Mouse (Mus musculus) liver, adult 2 months (tissue): ENCODE data around the gene Tcf19. TPM values are rescaled to one million over a fixed set of nuclear protein-coding genes. Genes with fewer than 3 reads are reported as not detected.
"Not testable (repeated sequence)": the region's sequence is repeated elsewhere in the genome, so short reads cannot be mapped to it uniquely, and the experiment has no call there.

Experiments used
- DNase-seq: peaks from one replicate; pipeline ENCODE4 v3.0.0-alpha.2; 2011; ENCODE audit warnings: low read depth, low spot score; ENCODE audit errors: extremely low read depth
- H3K27ac ChIP-seq: fragments of 200-500 bp; replicated peaks from 2 replicates; pipeline ENCODE4 v1.5.1; 2012; ENCODE audit warnings: low read depth, mild to moderate bottlenecking, control low read depth, inconsistent platforms, low read length; ENCODE audit not compliant: insufficient read depth
- H3K27me3 ChIP-seq: fragments of 200-500 bp; 2 replicates; pipeline ENCODE4 v1.6.1; 2012; ENCODE audit warnings: mild to moderate bottlenecking, moderate library complexity, low read length, inconsistent platforms; ENCODE audit not compliant: control insufficient read depth, insufficient read depth
- H3K36me3 ChIP-seq: fragments of 200-500 bp; 2 replicates; pipeline ENCODE4 v1.6.1; 2012; ENCODE audit warnings: low read length, inconsistent platforms; ENCODE audit not compliant: control insufficient read depth, insufficient read depth
- H3K4me1 ChIP-seq: fragments of 200-500 bp; 2 replicates; pipeline ENCODE4 v1.6.1; 2011; ENCODE audit warnings: low read length; ENCODE audit not compliant: control insufficient read depth, insufficient read depth
- H3K4me3 ChIP-seq: fragments of 200-500 bp; 2 replicates; pipeline ENCODE4 v1.5.1; 2011; ENCODE audit warnings: low read depth, mild to moderate bottlenecking, control low read depth, low read length, moderate library complexity; ENCODE audit not compliant: insufficient read depth
- H3K79me2 ChIP-seq: fragments of 200-500 bp; 2 replicates; pipeline ENCODE4 v1.6.1; 2012; ENCODE audit warnings: inconsistent platforms, mild to moderate bottlenecking, low read length, moderate library complexity; ENCODE audit not compliant: control insufficient read depth, insufficient read depth
- H3K9ac ChIP-seq: fragments of 200-500 bp; 2 replicates; pipeline ENCODE4 v1.6.1; 2012; ENCODE audit warnings: low read depth, mild to moderate bottlenecking, control low read depth, inconsistent platforms, low read length
- CTCF ChIP-seq: fragments of 200-500 bp; IDR thresholded peaks from 2 replicates; pipeline ENCODE4 v1.5.1; 2011; ENCODE audit warnings: low read depth, low read length, control low read depth
- WGBS: fragments of 180-500 bp; shearing (Covaris S2); methylation state at CpG from one replicate; pipeline ENCODE4 v1.1.7; 2018; 5-methylcytosine and 5-hydroxymethylcytosine counted together
- polyA plus RNA-seq: library from polyadenylated mRNA; depleted of rRNA; stranded (reverse); fragments of >200 nt; gene quantifications from 2 replicates; pipeline ENCODE4 v1.2.3, GENCODE M21; 2012; rRNA removed
- total RNA-seq: library from RNA; depleted of rRNA; stranded (reverse); fragments of >200 nt; gene quantifications from 2 replicates; pipeline ENCODE4 v1.2.3, GENCODE M21; 2014; rRNA removed

Gene Tcf19
- total and polyA plus RNA-seq, 2 experiments: 1.9 to 3.1 TPM

GRCm38 (mm10) chr17:35465651-35466050, 51.0 kb downstream of the Tcf19 start:
- H3K9ac ChIP-seq, DNase-seq, H3K36me3 ChIP-seq, H3K27ac ChIP-seq, H3K79me2 ChIP-seq, H3K27me3 ChIP-seq, H3K4me3 ChIP-seq, H3K4me1 ChIP-seq: not testable (repeated sequence)
- WGBS: 11% methylated on average over 8 of the region's 8 CpGs
- peak; percentile 70 for TF ChIP-seq CTCF

Other genes with a start within 250 kb of the Tcf19 start
- 9.1 and 11.1 TPM in 2 replicates for gene H2-Q1, start 196.4 kb downstream of the Tcf19 start, total RNA-seq
- 4.4 and 5.5 TPM in 2 replicates for gene H2-Q1, start 196.4 kb downstream of the Tcf19 start, polyA plus RNA-seq
- 0.81 and 1.2 TPM in 2 replicates for gene H2-Q2, start 174.6 kb downstream of the Tcf19 start, total RNA-seq
- 0.37 and 0.75 TPM in 2 replicates for gene H2-Q2, start 174.6 kb downstream of the Tcf19 start, polyA plus RNA-seq
- 31.5 and 32.7 TPM in 2 replicates for gene H2-Q4, start 137.2 kb downstream of the Tcf19 start, total RNA-seq
- gene H2-Q4, start 137.2 kb downstream of the Tcf19 start, polyA plus RNA-seq: 36.2 and 61.8 TPM in 2 replicates
- 11.4 and 13.2 TPM in 2 replicates for gene H2-Q6, start 92.0 kb downstream of the Tcf19 start, total RNA-seq
- 18.2 and 40.0 TPM in 2 replicates for gene H2-Q6, start 92.0 kb downstream of the Tcf19 start, polyA plus RNA-seq
- 40.7 and 56.7 TPM in 2 replicates for gene H2-Q7, start 77.7 kb downstream of the Tcf19 start, total RNA-seq
- 58.1 and 212 TPM in 2 replicates for gene H2-Q7, start 77.7 kb downstream of the Tcf19 start, polyA plus RNA-seq
- gene H2-Q10, start 46.7 kb downstream of the Tcf19 start, total RNA-seq: 1,696 and 1,845 TPM in 2 replicates
- gene H2-Q10, start 46.7 kb downstream of the Tcf19 start, polyA plus RNA-seq: 3,073 and 3,421 TPM in 2 replicates
- not detected in 2 replicates for gene Pou5f1, start 10.8 kb downstream of the Tcf19 start, total RNA-seq
- not detected in 2 replicates for gene Pou5f1, start 10.8 kb downstream of the Tcf19 start, polyA plus RNA-seq
- gene Cchcr1, start 276 bp upstream of the Tcf19 start, total RNA-seq: 1.4 and 1.9 TPM in 2 replicates
- gene Cchcr1, start 276 bp upstream of the Tcf19 start, polyA plus RNA-seq: 1.9 and 2.1 TPM in 2 replicates
- not detected in 2 replicates for gene Psors1c2, start 16.4 kb upstream of the Tcf19 start, total RNA-seq
- gene Psors1c2, start 16.4 kb upstream of the Tcf19 start, polyA plus RNA-seq: not detected in 2 replicates
- gene Cdsn, start 35.3 kb upstream of the Tcf19 start, total RNA-seq: not detected in 2 replicates
- gene Cdsn, start 35.3 kb upstream of the Tcf19 start, polyA plus RNA-seq: not detected in 2 replicates
- gene 2300002M23Rik, start 50.6 kb upstream of the Tcf19 start, total RNA-seq: not detected in 2 replicates
- gene 2300002M23Rik, start 50.6 kb upstream of the Tcf19 start, polyA plus RNA-seq: not detected in 2 replicates
- not detected in 2 replicates for gene Sfta2, start 84.7 kb upstream of the Tcf19 start, total RNA-seq
- gene Sfta2, start 84.7 kb upstream of the Tcf19 start, polyA plus RNA-seq: not detected in 2 replicates
- gene Gm9573, start 109.8 kb upstream of the Tcf19 start, total RNA-seq: not detected in 2 replicates
- not detected in 2 replicates for gene Gm9573, start 109.8 kb upstream of the Tcf19 start, polyA plus RNA-seq
- not detected in 2 replicates for gene Mucl3, start 126.9 kb upstream of the Tcf19 start, total RNA-seq
- gene Mucl3, start 126.9 kb upstream of the Tcf19 start, polyA plus RNA-seq: not detected in 2 replicates
- 6.6 and 11.1 TPM in 2 replicates for gene Vars2, start 150.8 kb upstream of the Tcf19 start, total RNA-seq
- gene Vars2, start 150.8 kb upstream of the Tcf19 start, polyA plus RNA-seq: 22.6 and 29.6 TPM in 2 replicates
- 16.4 and 17.4 TPM in 2 replicates for gene Gtf2h4, start 156.9 kb upstream of the Tcf19 start, total RNA-seq
- gene Gtf2h4, start 156.9 kb upstream of the Tcf19 start, polyA plus RNA-seq: 24.8 and 29.8 TPM in 2 replicates
- gene Ddr1, start 187.8 kb upstream of the Tcf19 start, total RNA-seq: 0.55 and 1.4 TPM in 2 replicates
- gene Ddr1, start 187.8 kb upstream of the Tcf19 start, polyA plus RNA-seq: 0.98 and 1.5 TPM in 2 replicates